In the genomic region with DNA sequence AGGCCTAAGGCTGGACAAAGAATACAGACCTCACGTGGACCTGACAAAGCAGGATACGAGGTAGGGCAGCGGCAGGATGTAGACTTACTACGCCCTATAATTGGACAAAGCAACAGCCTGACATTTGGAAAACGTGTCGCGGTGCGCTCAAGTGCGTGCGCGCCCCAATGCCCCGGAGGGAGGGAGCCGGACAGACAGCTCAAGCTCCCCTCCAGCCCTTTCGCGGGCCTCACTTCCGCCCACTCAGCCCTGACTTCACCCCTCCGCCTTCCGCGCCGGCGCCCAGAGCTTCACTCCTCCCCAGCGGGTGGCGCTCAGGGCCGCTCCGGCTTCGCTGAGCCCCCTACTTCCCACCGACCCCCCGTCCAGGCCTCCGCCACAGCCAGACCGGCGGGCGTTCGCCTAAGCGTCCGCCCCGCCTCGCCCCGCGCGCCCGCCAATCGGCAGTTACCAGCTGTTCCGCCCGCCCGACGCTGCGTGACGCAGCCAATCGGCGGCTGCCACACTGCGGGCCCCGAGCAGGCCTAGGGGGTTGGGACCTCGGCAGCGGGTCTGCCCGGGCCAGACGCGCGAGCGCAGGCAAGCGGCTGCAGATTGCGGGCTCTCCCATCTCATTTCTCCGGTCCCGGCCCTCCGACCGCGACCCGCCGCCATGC, we compare ENCODE assay signal across 8 mouse cellular contexts. TPM values are rescaled to one million over a fixed set of nuclear protein-coding genes. Genes with fewer than 3 reads are reported as not detected.
DNase-seq lines count a peak whose midpoint lies in the region; ATAC-seq and TF ChIP-seq lines count a peak whose summit lies in the region.

Pdia3 (plus strand) TSS at position 389 of the 656 bp plus-strand sequence.
Catsper2 (minus strand) TSS at position 406 of the 656 bp plus-strand sequence.

- H3K4me1 ChIP-seq in MEL (ENCODE audit: control insufficient read depth in 1 of 2, insufficient read depth in 2 of 2, low read length in 2 of 2), result peaks cover 0 to 7% of the 10 kb centered on the region in 2 experiments
- H3K4me1 ChIP-seq in cerebellum, adult 2 months (ENCODE audit: control insufficient read depth, insufficient read depth, low read length), result peaks cover 4% of the 10 kb centered on the region; the same call in 1 of the 2 replicates
- H3K4me1 ChIP-seq in forebrain, postnatal 0 days (ENCODE audit: insufficient read depth), result peaks cover 16% of the 10 kb centered on the region
- peaks cover 17% of the 10 kb centered on the region for H3K4me1 ChIP-seq in lung, embryonic 16.5 days (replicated peaks; ENCODE audit: control insufficient read depth, insufficient read depth, low read length)

- no peak; the same call in 1 of the 2 replicates for TF ChIP-seq RAD21 in MEL (IDR thresholded peaks at IDR 0.05; ENCODE audit: low read depth, low read length)

- under 1% methylated on average over 67 of the region's 68 CpGs for WGBS in cerebellum, adult 2 months
- 1% methylated on average over 60 of the region's 68 CpGs for WGBS in forebrain, postnatal 0 days
- WGBS in lung, embryonic 16.5 days, result under 1% methylated on average over 65 of the region's 68 CpGs

- H3K36me3 ChIP-seq in MEL (ENCODE audit: control insufficient read depth in 1 of 2, insufficient read depth in 2 of 2, low read length in 2 of 2), result peaks cover 6 to 29% of the 10 kb centered on the region in 2 experiments
- peaks cover under 1% of the 10 kb centered on the region; the same call in 1 of the 2 replicates for H3K36me3 ChIP-seq in forebrain, postnatal 0 days (ENCODE audit: insufficient read depth)
- peaks cover 2% of the 10 kb centered on the region; the same call in 1 of the 2 replicates for H3K36me3 ChIP-seq in lung, embryonic 16.5 days (ENCODE audit: control insufficient read depth, insufficient read depth, low read length)

- H3K27me3 ChIP-seq in MEL (ENCODE audit: control insufficient read depth in 1 of 2, insufficient read depth in 2 of 2, low read length in 2 of 2), result no peaks in the 10 kb centered on the region
- no peaks in the 10 kb centered on the region for H3K27me3 ChIP-seq in cerebellum, adult 2 months (ENCODE audit: control insufficient read depth, insufficient read depth, low read length)
- no peaks in the 10 kb centered on the region for H3K27me3 ChIP-seq in forebrain, postnatal 0 days (ENCODE audit: insufficient read depth, low read length)
- no peaks in the 10 kb centered on the region for H3K27me3 ChIP-seq in lung, embryonic 16.5 days (ENCODE audit: control insufficient read depth, insufficient read depth, low read depth, low read length)

- peak in 1 of 2 experiments; percentile 24; a peak in 2 of 4 replicates for TF ChIP-seq EP300 in MEL (IDR thresholded peaks at IDR 0.05; ENCODE audit: low read depth in 1 of 2, low read length in 2 of 2)

- TF ChIP-seq POLR2A in MEL (IDR thresholded peaks at IDR 0.05; ENCODE audit: control insufficient read depth in 1 of 2, insufficient read depth in 1 of 2, low read depth in 1 of 2, low read length in 2 of 2, poor library complexity in 1 of 2), result peak; percentile 91 to 95
- TF ChIP-seq POLR2A in cerebellum, adult 2 months (IDR thresholded peaks at IDR 0.05; ENCODE audit: borderline replicate concordance, insufficient read depth, low read length), result peak; percentile 68

- H3K27ac ChIP-seq in MEL (ENCODE audit: control insufficient read depth, low read depth, low read length), result peak within 1 kb of the TSS; percentile 89
- H3K27ac ChIP-seq in cerebellum, adult 2 months (ENCODE audit: insufficient read depth, low read length), result peak within 1 kb of the TSS; percentile 97
- H3K27ac ChIP-seq in forebrain, postnatal 0 days (ENCODE audit: low read depth, low read length), result peak within 1 kb of the TSS; percentile 97
- H3K27ac ChIP-seq in lung, embryonic 16.5 days (ENCODE audit: low read length), result peak within 1 kb of the TSS; percentile 96

- H3K4me3 ChIP-seq in MEL (ENCODE audit: control insufficient read depth in 1 of 2, insufficient read depth in 1 of 2, low read depth in 2 of 2, low read length in 2 of 2), result peak within 1 kb of the TSS; percentile 84 to 100
- H3K4me3 ChIP-seq in cerebellum, adult 2 months (replicated peaks; ENCODE audit: insufficient read depth, low read depth, low read length), result peak within 1 kb of the TSS; percentile 94
- peak within 1 kb of the TSS; percentile 99 for H3K4me3 ChIP-seq in forebrain, postnatal 0 days (ENCODE audit: low read depth, low read length)
- H3K4me3 ChIP-seq in lung, embryonic 16.5 days (ENCODE audit: low read length), result peak within 1 kb of the TSS; percentile 84

- peak within 1 kb of the TSS; percentile 69 for H3K4me2 ChIP-seq in forebrain, postnatal 0 days (ENCODE audit: low read depth)
- H3K4me2 ChIP-seq in lung, embryonic 16.5 days (ENCODE audit: low read depth, low read length), result peak within 1 kb of the TSS; percentile 70

- H3K79me2 ChIP-seq in MEL (ENCODE audit: control insufficient read depth, insufficient read depth, low read length, poor library complexity), result peaks cover 43% of the 10 kb centered on the region

- H3K9ac ChIP-seq in MEL (ENCODE audit: control insufficient read depth, low read depth, low read length, poor library complexity, severe bottlenecking), result peak within 1 kb of the TSS; percentile 87
- peak within 1 kb of the TSS; percentile 97 for H3K9ac ChIP-seq in forebrain, postnatal 0 days
- H3K9ac ChIP-seq in lung, embryonic 16.5 days (ENCODE audit: low read length), result peak within 1 kb of the TSS; percentile 97

- DNase-seq in MEL (ENCODE audit: low read depth, low spot score), result peak; percentile 97
- DNase-seq in cerebellum, adult 2 months, result peak; percentile 97 to 98
- DNase-seq in forebrain, postnatal 0 days, result peak; percentile 98
- peak; percentile 98 for DNase-seq in heart, postnatal 4 days
- peak; percentile 76 for DNase-seq in layer of hippocampus, adult 9-10 months (ENCODE audit: low spot score)
- peak; percentile 90 for DNase-seq in ovary, postnatal 10 days (ENCODE audit: low spot score)
- peak; percentile 94 for DNase-seq in thymus, postnatal 10 days (ENCODE audit: low spot score in 2 of 2)

- peak; percentile 99 for ATAC-seq in forebrain, postnatal 0 days
- ATAC-seq in lung, embryonic 16.5 days (ENCODE audit: low read depth), result peak; percentile 99

- no peaks in the 10 kb centered on the region for H3K9me3 ChIP-seq in MEL (replicated peaks; ENCODE audit: insufficient read depth, low read length)
- no peaks in the 10 kb centered on the region for H3K9me3 ChIP-seq in forebrain, postnatal 0 days (ENCODE audit: low read length)
- no peaks in the 10 kb centered on the region for H3K9me3 ChIP-seq in lung, embryonic 16.5 days (ENCODE audit: control insufficient read depth, low read length)

- TF ChIP-seq CTCF in MEL (IDR thresholded peaks at IDR 0.05 in 2 of 3, conservative IDR thresholded peaks at IDR 0.05 in 1 of 3; ENCODE audit: control insufficient read depth in 1 of 3, insufficient read depth in 1 of 3, low read depth in 2 of 3, low read length in 3 of 3, poor library complexity in 1 of 3, severe bottlenecking in 1 of 3), result peak in 2 of 3 experiments; percentile 18 to 37; a peak in 4 of 6 replicates
- no peak for TF ChIP-seq CTCF in cerebellum, adult 2 months (IDR thresholded peaks at IDR 0.05; ENCODE audit: borderline replicate concordance, insufficient read depth, low read depth, low read length)
- peak; percentile 57 for TF ChIP-seq CTCF in forebrain, postnatal 0 days (IDR thresholded peaks at IDR 0.05; ENCODE audit: low read depth)

TF ChIP-seq in MEL, 35 proteins besides CTCF, POLR2A, EP300 and RAD21 (continues in another document):
- TF ChIP-seq SMC3 (IDR thresholded peaks at IDR 0.05; ENCODE audit: low read depth, low read length) (peak; percentile 24; the same call in 1 of the 2 replicates), SIN3A (IDR thresholded peaks at IDR 0.05; ENCODE audit: low read length) (peak; percentile 70; the same call in 1 of the 2 replicates), TCF12 (IDR thresholded peaks at IDR 0.05; ENCODE audit: low read depth, low read length) (peak; percentile 62), CHD1 (IDR thresholded peaks at IDR 0.05; ENCODE audit: low read depth, low read length) (no peak), TAL1 (IDR thresholded peaks at IDR 0.05; ENCODE audit: low read length) (no peak), ZMIZ1 (IDR thresholded peaks at IDR 0.05; ENCODE audit: low read depth, low read length) (peak; percentile 96), GABPA (IDR thresholded peaks at IDR 0.05; ENCODE audit: low read depth, low read length) (no peak), RCOR1 (IDR thresholded peaks at IDR 0.05; ENCODE audit: low read depth, low read length) (no peak), TBP (IDR thresholded peaks at IDR 0.05; ENCODE audit: low read depth, low read length) (peak; percentile 56; the same call in 1 of the 2 replicates), GATA1 (IDR thresholded peaks at IDR 0.05; ENCODE audit: low read depth, low read length) (no peak), HCFC1 (IDR thresholded peaks at IDR 0.05; ENCODE audit: low read depth, low read length) (peak; percentile 85), USF1 (IDR thresholded peaks at IDR 0.05; ENCODE audit: low read depth, low read length) (peak; percentile 31; the same call in 1 of the 2 replicates), ZC3H11A (IDR thresholded peaks at IDR 0.05; ENCODE audit: low read depth, low read length) (no peak), POLR2AphosphoS5 (IDR thresholded peaks at IDR 0.05; ENCODE audit: borderline replicate concordance, low read depth, low read length) (no peak), E2F4 (IDR thresholded peaks at IDR 0.05; ENCODE audit: borderline replicate concordance, low read depth, low read length) (no peak), MAFK (IDR thresholded peaks at IDR 0.05; ENCODE audit: borderline replicate concordance, low read depth, low read length) (no peak)

RNA-seq across cellular contexts. Expression of gene Pdia3, which starts in this region (rescaled TPM):
- 70.7 and 89.4 TPM in 2 replicates for total RNA-seq in MEL (2012; rRNA removed)
- polyA plus RNA-seq in MEL (2012; ENCODE audit: insufficient read depth in 1 of 2, insufficient read length in 2 of 2, low read depth in 1 of 2, low replicate concordance in 2 of 2, missing spikeins in 1 of 2), result 100 to 1,000 TPM; 471 to 473 TPM
- 96.5 and 99.1 TPM in 2 replicates for polyA plus RNA-seq in cerebellum, adult 2 months (2012; rRNA removed)
- total RNA-seq in forebrain, postnatal 0 days (2014; rRNA removed), result 63.4 and 69.9 TPM in 2 replicates
- 215 and 267 TPM in 2 replicates for polyA plus RNA-seq in forebrain, postnatal 0 days (2015; fragmentation: Nextera tagmentation; extraction: Ambion mirVana)
- total RNA-seq in heart, postnatal 4 days (2021), result 100 to 1,000 TPM; 200 to 203 TPM
- 806 and 902 TPM in 2 replicates for polyA plus RNA-seq in lung, embryonic 16.5 days (2015; fragmentation: Nextera tagmentation; extraction: Ambion mirVana)

RNA-seq across cellular contexts. Expression of gene Catsper2, which starts in this region (rescaled TPM):
- 1.1 and 1.2 TPM in 2 replicates for total RNA-seq in MEL (2012; rRNA removed)
- polyA plus RNA-seq in MEL (2012; ENCODE audit: insufficient read depth in 1 of 2, insufficient read length in 2 of 2, low read depth in 1 of 2, low replicate concordance in 2 of 2, missing spikeins in 1 of 2), result 1 to 10 TPM in 1 of 2 experiments, not detected in 1; 2.5 TPM
- 7.1 and 7.4 TPM in 2 replicates for polyA plus RNA-seq in cerebellum, adult 2 months (2012; rRNA removed)
- total RNA-seq in forebrain, postnatal 0 days (2014; rRNA removed), result 4.9 and 7.2 TPM in 2 replicates
- polyA plus RNA-seq in forebrain, postnatal 0 days (2015; fragmentation: Nextera tagmentation; extraction: Ambion mirVana), result 2.4 and 3.3 TPM in 2 replicates
- 1 to 10 TPM; 3.3 to 3.7 TPM for total RNA-seq in heart, postnatal 4 days (2021)
- polyA plus RNA-seq in lung, embryonic 16.5 days (2015; fragmentation: Nextera tagmentation; extraction: Ambion mirVana), result 1.9 and 2.0 TPM in 2 replicates

Comparison
In these comparisons a context has a peak if more than half of its experiments do, and no peak if none do; other contexts are left out.
1. Peak in every context shown above with its lines: DNase-seq, ATAC-seq, H3K4me3 ChIP-seq and H3K27ac ChIP-seq.